Mouse (Mus musculus): Measurements from ENCODE around the gene Brwd1. TPM values are rescaled to one million over a fixed set of nuclear protein-coding genes. Genes with fewer than 3 reads are reported as not detected.
A peak's percentile ranks its signal among the peaks of the same experiment; 100 is the strongest.

Gene Brwd1
- 38.2 and 42.5 TPM in 2 replicates for polyA plus RNA-seq (2015; fragmentation: Nextera tagmentation; extraction: Ambion mirVana)

DNA sequence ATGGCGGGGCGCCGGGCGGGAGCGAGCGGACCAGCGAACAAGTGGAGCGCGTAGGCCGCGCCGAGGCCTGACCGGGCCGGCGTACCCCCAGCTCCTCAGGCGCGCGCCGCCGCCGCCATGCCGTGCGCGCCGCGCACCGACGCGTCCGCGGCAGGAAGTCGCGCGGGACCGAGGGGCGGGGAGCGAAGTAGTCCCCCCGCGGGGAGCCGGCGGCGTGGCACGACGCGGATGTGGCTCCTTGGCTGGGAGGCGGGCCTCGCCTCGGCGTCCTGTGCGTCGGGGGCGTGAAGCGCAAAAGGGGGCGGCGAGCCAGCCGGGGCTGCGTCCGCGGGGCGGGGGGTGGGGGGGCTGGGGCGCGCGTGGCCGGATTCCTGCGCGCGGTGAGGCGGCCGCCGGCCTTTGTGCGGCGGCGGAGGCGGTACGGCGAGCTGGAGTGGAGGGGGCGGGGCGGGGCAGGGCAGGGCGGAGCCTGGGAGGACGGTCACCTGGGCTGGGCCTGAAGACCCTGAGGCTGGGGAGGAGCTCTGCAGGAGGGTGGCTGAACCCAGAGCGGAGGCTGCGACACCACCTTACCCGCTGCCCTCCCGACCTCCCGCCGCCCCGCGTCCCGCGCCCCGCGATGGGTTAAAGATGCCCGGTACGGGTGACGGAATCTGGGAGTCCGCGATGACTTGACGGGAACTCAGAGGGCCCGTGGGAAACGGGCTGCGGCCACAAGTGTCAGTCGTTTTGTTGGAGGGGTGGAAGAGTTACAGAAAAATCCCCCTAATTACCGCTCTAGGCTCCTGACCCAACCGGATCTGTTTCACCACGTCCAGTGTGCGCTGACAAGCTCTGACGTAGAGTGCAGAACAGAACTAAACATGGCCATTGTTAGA, at the start of gene Brwd1:
Brwd1 (minus strand) TSS at position 226 of the 878 bp plus-strand sequence.
- Histone ChIP-seq H3K27ac (ENCODE audit: low read length) (peak within 1 kb of the TSS; percentile 99), H3K4me2 (replicated peaks; ENCODE audit: low read depth, low read length) (peak within 1 kb of the TSS; percentile 69), H3K36me3 (ENCODE audit: insufficient read depth, low read length) (0 out of 2 replicates have a peak, but pooled peaks cover 13% of the 10 kb centered on the region), H3K4me3 (ENCODE audit: low read depth, low read length) (peak within 1 kb of the TSS; percentile 99), H3K4me1 (ENCODE audit: insufficient read depth, low read depth, low read length) (no peaks in the 10 kb centered on the region), H3K9ac (replicated peaks; ENCODE audit: low read depth) (peak within 1 kb of the TSS; percentile 99), H3K27me3 (replicated peaks; ENCODE audit: insufficient read depth, low read length) (no peaks in the 10 kb centered on the region), H3K9me3 (ENCODE audit: low read length) (no peaks in the 10 kb centered on the region)
- under 1% methylated on average over 52 of the region's 107 CpGs for WGBS
- ATAC-seq (peak; percentile 87), DNase-seq (ENCODE audit: low spot score) (peak; percentile 96)
- TF ChIP-seq EP300 (IDR thresholded peaks at IDR 0.05) = no peak
- 0 out of 2 replicates have a peak, but pooled peaks have one; percentile 1 for TF ChIP-seq CTCF (IDR thresholded peaks at IDR 0.05)

DNA sequence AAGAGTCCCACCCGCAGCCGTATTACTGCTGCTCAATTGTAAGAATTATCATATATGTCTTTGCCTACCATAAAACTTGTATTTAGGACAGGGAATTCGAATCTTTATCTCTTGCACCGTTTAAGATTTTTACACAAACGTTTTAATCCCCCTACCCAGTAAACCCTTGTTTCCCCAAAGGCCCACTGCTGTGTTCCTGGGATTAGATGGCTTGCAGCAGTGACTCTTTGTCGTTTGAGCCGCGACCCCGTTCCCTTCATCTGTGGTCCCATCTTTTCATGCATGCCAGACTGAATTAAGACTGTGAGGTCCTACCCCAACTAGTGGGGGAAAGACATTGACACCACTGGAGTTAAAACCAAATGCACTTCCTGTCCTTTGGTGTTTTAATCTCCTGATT, 46.1 kb upstream of the Brwd1 start:
- 1% methylated on average over 9 of the region's 9 CpGs for WGBS
- no peak for DNase-seq (ENCODE audit: low spot score)
- Histone ChIP-seq H3K27me3 (replicated peaks; ENCODE audit: insufficient read depth, low read length) (no peaks in the 10 kb centered on the region), H3K9ac (replicated peaks; ENCODE audit: low read depth) (peak overlapping the region; percentile 87), H3K4me1 (ENCODE audit: insufficient read depth, low read depth, low read length) (peaks cover 8% of the 10 kb centered on the region; the same call in 1 of the 2 replicates), H3K4me3 (ENCODE audit: low read depth, low read length) (peak overlapping the region; percentile 83), H3K9me3 (ENCODE audit: low read length) (no peaks in the 10 kb centered on the region), H3K36me3 (ENCODE audit: insufficient read depth, low read length) (peaks cover 9% of the 10 kb centered on the region; the same call in 1 of the 2 replicates), H3K4me2 (replicated peaks; ENCODE audit: low read depth, low read length) (peak overlapping the region; percentile 83), H3K27ac (ENCODE audit: low read length) (peak overlapping the region; percentile 95)
- TF ChIP-seq CTCF (IDR thresholded peaks at IDR 0.05) (no peak), EP300 (IDR thresholded peaks at IDR 0.05) (no peak)
- no peak for ATAC-seq

- DNase-seq (ENCODE audit: low spot score) = peak; percentile 98
These were observed 45.5 kb upstream of the Brwd1 start, which contains the start of gene Hmgn1 for GRCm38 (mm10) chr16:96127657-96128344. Hmgn1 (minus strand) TSS chr16:96127729.

DNA sequence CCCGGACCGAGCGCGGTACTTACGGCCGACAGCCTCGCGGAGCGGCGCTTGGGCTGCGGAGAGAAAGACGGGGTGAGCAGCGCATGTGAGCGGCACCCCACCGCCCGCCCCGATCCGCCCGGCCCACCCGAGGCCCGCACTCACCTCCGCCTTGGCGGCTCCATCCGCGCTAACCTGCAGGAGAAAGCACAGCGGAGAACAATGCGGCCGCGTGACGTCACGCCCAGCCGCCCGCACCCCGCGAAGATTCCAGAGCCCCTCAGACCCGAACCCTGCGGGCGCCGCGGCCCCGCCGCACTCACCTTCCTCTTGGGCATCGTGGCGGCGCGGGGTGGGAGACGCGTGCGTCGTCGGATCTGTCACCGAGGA, 44.9 kb upstream of the Brwd1 start:
- TF ChIP-seq EP300 (IDR thresholded peaks at IDR 0.05) (no peak), CTCF (IDR thresholded peaks at IDR 0.05) (no peak)
- Histone ChIP-seq H3K9ac (replicated peaks; ENCODE audit: low read depth) (peak overlapping the region; percentile 87), H3K9me3 (ENCODE audit: low read length) (no peaks in the 10 kb centered on the region), H3K36me3 (ENCODE audit: insufficient read depth, low read length) (peaks cover 9% of the 10 kb centered on the region; the same call in 1 of the 2 replicates), H3K27me3 (replicated peaks; ENCODE audit: insufficient read depth, low read length) (no peaks in the 10 kb centered on the region), H3K4me1 (ENCODE audit: insufficient read depth, low read depth, low read length) (peaks cover 8% of the 10 kb centered on the region; the same call in 1 of the 2 replicates), H3K4me3 (ENCODE audit: low read depth, low read length) (peak overlapping the region; percentile 83), H3K27ac (ENCODE audit: low read length) (peak overlapping the region; percentile 95), H3K4me2 (replicated peaks; ENCODE audit: low read depth, low read length) (peak overlapping the region; percentile 83)
- no peak for DNase-seq (ENCODE audit: low spot score)
- ATAC-seq = peak; percentile 36
- 1% methylated on average over 44 of the region's 52 CpGs for WGBS

More at GRCm38 (mm10) chr16:96127657-96128344, 45.5 kb upstream of the Brwd1 start, which contains the start of gene Hmgn1:
- Histone ChIP-seq H3K4me1 (ENCODE audit: insufficient read depth, low read depth, low read length) (peaks cover 8% of the 10 kb centered on the region; the same call in 1 of the 2 replicates), H3K4me3 (ENCODE audit: low read depth, low read length) (peak within 1 kb of the TSS; percentile 83), H3K36me3 (ENCODE audit: insufficient read depth, low read length) (peaks cover 9% of the 10 kb centered on the region; the same call in 1 of the 2 replicates), H3K9ac (replicated peaks; ENCODE audit: low read depth) (peak within 1 kb of the TSS; percentile 87), H3K27me3 (replicated peaks; ENCODE audit: insufficient read depth, low read length) (no peaks in the 10 kb centered on the region), H3K4me2 (replicated peaks; ENCODE audit: low read depth, low read length) (peak within 1 kb of the TSS; percentile 83), H3K9me3 (ENCODE audit: low read length) (no peaks in the 10 kb centered on the region), H3K27ac (ENCODE audit: low read length) (peak within 1 kb of the TSS; percentile 95)
- peak; percentile 95 for ATAC-seq
- under 1% methylated on average over 44 of the region's 72 CpGs for WGBS
- TF ChIP-seq CTCF (IDR thresholded peaks at IDR 0.05) = no peak; the same call in 1 of the 2 replicates
- TF ChIP-seq EP300 (IDR thresholded peaks at IDR 0.05) = no peak

GRCm38 (mm10) chr16:96126684-96127171, 44.4 kb upstream of the Brwd1 start:
- H3K27me3 ChIP-seq (replicated peaks; ENCODE audit: insufficient read depth, low read length) = no peaks in the 10 kb centered on the region
- peak; percentile 15 for ATAC-seq
- DNase-seq (ENCODE audit: low spot score) = peak; percentile 91
- peak overlapping the region; percentile 83 for H3K4me2 ChIP-seq (replicated peaks; ENCODE audit: low read depth, low read length)
- H3K36me3 ChIP-seq (ENCODE audit: insufficient read depth, low read length) = peaks cover 9% of the 10 kb centered on the region; the same call in 1 of the 2 replicates
- H3K9me3 ChIP-seq (ENCODE audit: low read length) = no peaks in the 10 kb centered on the region
- H3K4me1 ChIP-seq (ENCODE audit: insufficient read depth, low read depth, low read length) = peaks cover 8% of the 10 kb centered on the region; the same call in 1 of the 2 replicates
- peak overlapping the region; percentile 95 for H3K27ac ChIP-seq (ENCODE audit: low read length)
- TF ChIP-seq EP300 (IDR thresholded peaks at IDR 0.05) (peak; percentile 59), CTCF (IDR thresholded peaks at IDR 0.05) (no peak)
- 2% methylated on average over 19 of the region's 19 CpGs for WGBS
- peak overlapping the region; percentile 87 for H3K9ac ChIP-seq (replicated peaks; ENCODE audit: low read depth)
- peak overlapping the region; percentile 83 for H3K4me3 ChIP-seq (ENCODE audit: low read depth, low read length)

Data from lung, postnatal 0 days (tissue).